Mouse (Mus musculus): ENCODE measurements around the gene Sfrp5. TPM values are rescaled to one million over a fixed set of nuclear protein-coding genes. Genes with fewer than 3 reads are reported as not detected.

Gene Sfrp5
- not detected in 2 replicates for total RNA-seq (2015)
- not detected in 2 replicates for total RNA-seq (2017)

- ATAC-seq (ENCODE audit: poor library complexity, severe bottlenecking) = no peak
These were observed at the start of gene Sfrp5 for GRCm38 (mm10) chr19:42201696-42202381. Sfrp5 (minus strand) TSS chr19:42202252.

- ATAC-seq (ENCODE audit: poor library complexity, severe bottlenecking) = no peak
These were observed 48.2 kb upstream of the Sfrp5 start for GRCm38 (mm10) chr19:42249976-42250914.

GRCm38 (mm10) chr19:42247519-42247918, 45.5 kb upstream of the Sfrp5 start, which contains the start of gene Golga7b:
Golga7b (plus strand) TSS chr19:42247574.
- no peak for ATAC-seq (ENCODE audit: poor library complexity, severe bottlenecking)

- ATAC-seq (ENCODE audit: poor library complexity, severe bottlenecking) = no peak
These were observed 44.6 kb upstream of the Sfrp5 start for GRCm38 (mm10) chr19:42246626-42247025.

- ATAC-seq (ENCODE audit: poor library complexity, severe bottlenecking) = no peak
These were observed 41.3 kb upstream of the Sfrp5 start for GRCm38 (mm10) chr19:42243401-42243800.

- ATAC-seq (ENCODE audit: poor library complexity, severe bottlenecking) = no peak
These were observed 38.8 kb upstream of the Sfrp5 start for GRCm38 (mm10) chr19:42240881-42241280.

GRCm38 (mm10) chr19:42238341-42238715, 36.3 kb upstream of the Sfrp5 start:
- ATAC-seq (ENCODE audit: poor library complexity, severe bottlenecking) = no peak

GRCm38 (mm10) chr19:42237602-42238340, 35.7 kb upstream of the Sfrp5 start:
- ATAC-seq (ENCODE audit: poor library complexity, severe bottlenecking) = no peak

GRCm38 (mm10) chr19:42230986-42231385, 28.9 kb upstream of the Sfrp5 start:
- ATAC-seq (ENCODE audit: poor library complexity, severe bottlenecking) = no peak

- no peak for ATAC-seq (ENCODE audit: poor library complexity, severe bottlenecking)
These were observed 28.2 kb upstream of the Sfrp5 start for GRCm38 (mm10) chr19:42230288-42230568.

- no peak for ATAC-seq (ENCODE audit: poor library complexity, severe bottlenecking)
These were observed 27.6 kb upstream of the Sfrp5 start for GRCm38 (mm10) chr19:42229499-42230287.

GRCm38 (mm10) chr19:42226451-42226850, 24.4 kb upstream of the Sfrp5 start:
- no peak for ATAC-seq (ENCODE audit: poor library complexity, severe bottlenecking)

- peak; percentile 45; the same call in 1 of the 2 replicates for ATAC-seq (ENCODE audit: poor library complexity, severe bottlenecking)
These were observed 15.3 kb upstream of the Sfrp5 start for GRCm38 (mm10) chr19:42217374-42217763.

GRCm38 (mm10) chr19:42216699-42217373, 14.8 kb upstream of the Sfrp5 start:
- ATAC-seq (ENCODE audit: poor library complexity, severe bottlenecking) = no peak

- ATAC-seq (ENCODE audit: poor library complexity, severe bottlenecking) = no peak
These were observed 12.5 kb upstream of the Sfrp5 start for GRCm38 (mm10) chr19:42214601-42215000.

- no peak for ATAC-seq (ENCODE audit: poor library complexity, severe bottlenecking)
These were observed 9.9 kb upstream of the Sfrp5 start for GRCm38 (mm10) chr19:42211936-42212335.

GRCm38 (mm10) chr19:42209976-42210375, 7.9 kb upstream of the Sfrp5 start:
- ATAC-seq (ENCODE audit: poor library complexity, severe bottlenecking) = no peak

GRCm38 (mm10) chr19:42209485-42209884, 7.4 kb upstream of the Sfrp5 start:
- no peak for ATAC-seq (ENCODE audit: poor library complexity, severe bottlenecking)

- no peak for ATAC-seq (ENCODE audit: poor library complexity, severe bottlenecking)
These were observed 3.1 kb upstream of the Sfrp5 start for GRCm38 (mm10) chr19:42205201-42205600.

- ATAC-seq (ENCODE audit: poor library complexity, severe bottlenecking) = no peak
These were observed 2.3 kb upstream of the Sfrp5 start for GRCm38 (mm10) chr19:42204306-42204705.
